Mouse (Mus musculus): ENCODE results near the gene Plekha6.

Gene Plekha6

GRCm38 (mm10) chr1:133244668-133245067 lies 80.7 kb downstream of the Plekha6 start:
- DNase-seq (ENCODE audit: low read depth, low spot score): no peak

- peak; percentile 48 for DNase-seq (ENCODE audit: low read depth, low spot score)
Observed at GRCm38 (mm10) chr1:133245690-133246619, 81.9 kb downstream of the Plekha6 start.

GRCm38 (mm10) chr1:133247189-133247588 lies 83.2 kb downstream of the Plekha6 start:
- no peak for DNase-seq (ENCODE audit: low read depth, low spot score)

DNA sequence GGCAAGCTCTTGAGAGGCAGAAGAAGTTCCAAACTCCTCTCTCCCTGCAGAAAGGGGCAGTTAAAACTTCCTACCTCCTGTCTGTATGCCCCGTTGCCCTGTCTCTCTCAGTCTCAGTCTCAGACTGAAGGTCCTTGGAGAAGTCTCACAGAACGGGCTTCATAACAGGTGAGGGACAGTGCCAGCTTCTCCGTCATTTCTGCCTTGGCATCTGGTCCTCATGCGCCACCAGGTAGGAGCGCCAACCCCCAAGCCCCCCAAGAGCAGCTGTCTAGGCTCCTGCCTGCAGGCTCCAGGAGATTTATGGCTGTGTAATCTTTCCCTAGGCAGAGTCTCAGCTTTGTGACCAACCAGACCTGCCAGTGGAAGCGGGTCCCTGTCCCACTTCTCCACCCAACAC lies 86.8 kb downstream of the Plekha6 start:
- DNase-seq (ENCODE audit: low read depth, low spot score): no peak

GRCm38 (mm10) chr1:133251625-133252034 lies 87.6 kb downstream of the Plekha6 start:
- peak; percentile 26 for DNase-seq (ENCODE audit: low read depth, low spot score)

- DNase-seq (ENCODE audit: low read depth, low spot score): no peak
Observed at GRCm38 (mm10) chr1:133252251-133252650, 88.2 kb downstream of the Plekha6 start.

DNA sequence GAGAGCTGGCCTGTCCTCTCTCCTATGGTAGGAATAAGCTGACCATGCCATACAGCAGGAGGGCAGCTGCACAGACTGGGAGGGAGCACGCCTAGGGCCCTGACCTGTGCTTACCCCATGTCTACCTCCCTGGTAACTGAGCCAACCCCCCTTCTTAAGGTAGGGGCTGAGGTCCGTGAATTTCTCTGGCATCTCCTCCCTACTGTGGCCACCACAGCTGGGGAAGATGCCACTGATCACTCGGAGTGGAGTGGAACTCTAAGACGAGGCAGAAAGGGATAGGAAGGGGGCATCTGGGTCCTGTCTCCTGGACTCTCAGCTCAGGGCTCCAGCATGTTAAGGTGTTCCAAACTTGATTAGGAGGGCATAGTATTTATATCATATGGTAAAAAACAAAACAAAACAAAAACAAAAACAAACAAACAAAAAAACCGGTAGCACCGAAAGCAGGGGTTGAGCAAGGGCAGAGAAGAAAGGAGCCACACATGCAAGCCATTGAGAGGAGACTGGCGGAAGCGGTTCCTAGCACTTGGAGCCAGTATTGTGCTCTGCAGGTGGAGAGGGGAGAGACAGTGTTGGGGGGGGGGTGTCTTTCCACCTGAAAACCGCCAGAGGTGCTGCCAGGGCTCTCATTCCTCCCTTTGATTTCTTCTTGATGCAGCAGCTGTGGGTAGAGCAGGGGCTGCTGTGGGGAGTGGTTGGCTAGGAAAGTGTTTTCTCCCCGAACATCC lies 89.0 kb downstream of the Plekha6 start:
- peak; percentile 58 for DNase-seq (ENCODE audit: low read depth, low spot score)

DNA sequence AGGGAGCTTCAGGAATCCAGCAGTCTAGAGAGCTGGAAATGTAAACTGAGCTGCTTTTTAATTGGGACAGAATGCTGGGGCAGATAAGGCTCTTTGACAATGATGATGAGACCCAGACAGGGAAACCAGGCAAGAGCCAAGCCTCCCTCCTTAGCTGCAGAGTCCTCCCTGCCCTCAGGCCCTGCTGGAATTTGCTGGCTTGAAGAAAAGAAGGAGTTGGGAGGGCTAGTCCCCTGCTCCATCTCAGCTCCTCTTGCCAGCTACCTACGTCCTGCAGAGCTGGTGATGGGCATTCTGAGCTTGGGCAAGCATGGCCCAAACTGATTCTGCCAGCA lies 89.5 kb downstream of the Plekha6 start:
- DNase-seq (ENCODE audit: low read depth, low spot score): no peak

- DNase-seq (ENCODE audit: low read depth, low spot score): no peak
Observed at GRCm38 (mm10) chr1:133254226-133254625, 90.2 kb downstream of the Plekha6 start.

- DNase-seq (ENCODE audit: low read depth, low spot score): peak; percentile 24
Observed at GRCm38 (mm10) chr1:133254856-133255764, 91.1 kb downstream of the Plekha6 start.

DNA sequence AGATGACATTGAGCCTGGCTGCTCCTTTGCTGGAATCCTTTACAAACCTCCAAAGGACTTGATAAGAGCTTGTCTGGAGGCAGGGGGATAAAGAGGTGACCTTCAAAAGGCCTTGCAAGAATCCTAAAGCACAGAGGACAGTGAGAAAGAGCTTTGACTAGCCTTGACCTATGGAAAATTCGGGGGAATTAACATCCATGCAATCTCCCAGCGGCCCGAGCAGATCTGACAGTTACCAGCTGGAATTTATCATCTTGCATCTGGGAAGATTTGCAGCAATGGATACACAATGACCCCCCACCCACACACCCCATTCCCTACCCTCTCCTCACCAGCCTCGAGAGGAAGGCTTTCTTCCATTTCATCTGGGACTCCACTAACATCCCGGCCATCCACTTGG lies 91.8 kb downstream of the Plekha6 start:
- DNase-seq (ENCODE audit: low read depth, low spot score): no peak

- DNase-seq (ENCODE audit: low read depth, low spot score): no peak
Observed at GRCm38 (mm10) chr1:133256347-133256746, 92.3 kb downstream of the Plekha6 start.

- no peak for DNase-seq (ENCODE audit: low read depth, low spot score)
Observed at GRCm38 (mm10) chr1:133258694-133259093, 94.7 kb downstream of the Plekha6 start.

GRCm38 (mm10) chr1:133262628-133263027 lies 98.6 kb downstream of the Plekha6 start:
- no peak for DNase-seq (ENCODE audit: low read depth, low spot score)

GRCm38 (mm10) chr1:133263134-133263533 lies 99.1 kb downstream of the Plekha6 start:
- DNase-seq (ENCODE audit: low read depth, low spot score): no peak

DNA sequence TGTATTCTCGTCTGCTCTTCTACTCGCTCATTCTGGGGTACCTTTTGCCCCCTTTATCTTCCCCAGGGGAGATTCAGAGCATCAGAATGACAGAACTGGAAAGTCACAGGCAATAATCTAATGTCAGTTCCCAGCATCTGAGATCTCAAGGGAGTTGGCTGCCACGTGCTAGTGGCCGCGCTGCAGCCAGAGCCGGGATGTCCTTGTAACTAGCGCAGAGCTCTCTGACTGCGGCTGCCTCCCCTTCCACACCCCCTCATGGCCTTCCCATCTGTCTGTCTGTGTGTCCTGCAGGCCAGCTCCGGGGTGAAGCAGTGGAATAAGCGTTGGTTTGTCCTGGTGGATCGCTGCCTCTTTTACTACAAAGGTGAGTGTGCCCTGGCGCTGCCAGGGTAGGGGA lies 100.4 kb downstream of the Plekha6 start:
- no peak for DNase-seq (ENCODE audit: low read depth, low spot score)

DNA sequence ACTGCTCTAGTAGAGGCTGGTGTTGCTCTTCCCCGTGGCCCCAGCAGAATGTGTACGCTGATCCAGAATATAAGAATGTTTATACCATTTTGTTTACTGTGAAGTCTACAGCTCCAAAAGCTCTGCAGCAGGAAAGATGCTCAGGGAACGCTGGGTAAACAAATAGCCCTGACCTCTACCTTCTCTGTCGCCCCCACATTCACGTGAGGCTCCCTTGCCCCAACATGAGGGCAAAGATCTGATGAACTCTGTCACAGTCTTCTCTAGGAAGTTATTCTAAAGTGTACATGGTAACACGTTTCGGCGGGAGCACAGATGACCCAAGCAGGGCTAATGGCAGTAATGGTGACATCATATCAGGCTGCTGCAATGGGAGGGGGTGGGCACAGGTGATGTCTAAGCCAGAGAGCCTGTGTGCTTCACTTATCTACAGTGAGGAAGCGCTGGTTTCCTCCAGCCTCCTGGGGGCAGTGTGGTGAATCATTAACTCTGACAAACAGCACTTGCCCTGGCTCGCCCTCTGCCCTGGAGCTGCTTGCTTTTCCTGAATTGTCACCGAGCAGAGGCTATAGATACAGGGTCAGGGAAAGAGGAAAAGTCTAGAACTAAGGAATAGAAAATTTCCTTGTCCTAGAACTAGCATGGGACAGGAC lies 101.2 kb downstream of the Plekha6 start:
- DNase-seq (ENCODE audit: low read depth, low spot score): peak; percentile 67

- DNase-seq (ENCODE audit: low read depth, low spot score): no peak
Observed at GRCm38 (mm10) chr1:133267094-133267493, 103.1 kb downstream of the Plekha6 start.

- DNase-seq (ENCODE audit: low read depth, low spot score): peak; percentile 61
Observed at GRCm38 (mm10) chr1:133267813-133268492, 103.9 kb downstream of the Plekha6 start.

DNA sequence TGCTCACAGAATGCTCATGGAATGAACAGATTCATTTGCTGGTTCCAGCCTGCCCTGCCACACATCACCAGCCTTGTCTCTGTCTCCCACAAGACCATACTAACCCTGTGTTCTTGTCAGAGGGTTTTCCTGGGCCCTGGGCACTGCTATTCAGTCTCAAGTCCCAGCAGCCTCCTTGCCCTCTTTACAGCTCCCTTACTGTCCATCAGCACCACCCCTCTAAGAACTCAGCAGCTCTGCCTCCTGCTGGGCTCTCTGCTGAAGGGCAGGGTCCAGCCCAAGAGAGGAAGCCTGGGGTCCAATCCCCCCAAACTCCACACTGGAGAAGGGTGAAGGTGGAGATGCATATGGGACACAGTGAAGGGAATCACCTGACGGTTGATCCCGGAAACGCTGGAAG lies 104.5 kb downstream of the Plekha6 start:
- no peak for DNase-seq (ENCODE audit: low read depth, low spot score)

DNA sequence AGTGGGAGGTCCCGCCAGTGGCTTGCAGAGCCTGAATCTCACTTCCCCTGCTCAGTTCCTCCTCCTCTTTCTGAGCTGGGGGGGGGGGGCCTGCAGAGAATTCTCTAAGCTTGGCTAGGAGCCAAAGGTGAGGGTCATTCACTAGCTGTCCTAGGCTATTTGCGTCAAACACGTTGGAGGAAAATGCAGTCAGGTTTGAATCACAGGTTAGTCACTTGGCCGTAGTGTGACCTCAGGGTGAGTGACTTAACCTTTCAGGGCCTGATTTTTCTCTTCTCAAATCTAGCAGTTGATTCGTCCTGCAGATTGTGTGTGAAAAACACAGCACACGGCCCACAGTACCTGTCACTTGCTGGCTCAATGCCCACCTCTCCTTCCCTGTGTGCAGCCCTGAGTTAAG lies 106.3 kb downstream of the Plekha6 start:
- no peak for DNase-seq (ENCODE audit: low read depth, low spot score)
